Mouse (Mus musculus) hindbrain, embryonic 12.5 days (tissue): ENCODE results near the gene Dnal4. TPM values are rescaled to one million over a fixed set of nuclear protein-coding genes. Genes with fewer than 3 reads are reported as not detected.
A peak's percentile ranks its signal among the peaks of the same experiment; 100 is the strongest.

Experiments
- ATAC-seq: fragments of 200-750 bp; cut with Nextera tagmentation; 2 replicates; pipeline ENCODE4 v1.8.0; 2017; ENCODE audit warnings: moderate TSS enrichment; ENCODE audit not compliant: low FRiP score
- H3K27ac ChIP-seq: fragments of 300-500 bp; sonication (generic); 2 replicates; pipeline ENCODE4 v1.5.1; 2016; ENCODE audit warnings: mild to moderate bottlenecking
- H3K27me3 ChIP-seq: fragments of 300-500 bp; sonication (generic); 2 replicates; pipeline ENCODE4 v1.6.1; 2016; ENCODE audit warnings: mild to moderate bottlenecking
- H3K36me3 ChIP-seq: fragments of 300-500 bp; sonication (generic); 2 replicates; pipeline ENCODE4 v1.6.1; 2016; ENCODE audit warnings: mild to moderate bottlenecking
- H3K4me1 ChIP-seq: fragments of 300-500 bp; sonication (generic); 2 replicates; pipeline ENCODE4 v1.6.1; 2016
- H3K4me2 ChIP-seq: fragments of 300-500 bp; sonication (generic); replicated peaks from 2 replicates; pipeline ENCODE4 v1.6.1; 2016; ENCODE audit warnings: mild to moderate bottlenecking
- H3K4me3 ChIP-seq: fragments of 300-500 bp; sonication (generic); 2 replicates; pipeline ENCODE4 v1.5.1; 2016; ENCODE audit warnings: mild to moderate bottlenecking
- H3K9ac ChIP-seq: fragments of 300-500 bp; sonication (generic); 2 replicates; pipeline ENCODE4 v1.6.1; 2016; ENCODE audit warnings: mild to moderate bottlenecking, moderate library complexity
- H3K9me3 ChIP-seq: fragments of 300-500 bp; sonication (generic); replicated peaks from 2 replicates; pipeline ENCODE4 v1.6.1; 2016; ENCODE audit warnings: mild to moderate bottlenecking
- WGBS: fragments of 180-500 bp; shearing (Covaris S2); methylation state at CpG from one replicate; pipeline ENCODE4 v1.1.7; 2016; 5-methylcytosine and 5-hydroxymethylcytosine counted together
- polyA plus RNA-seq: library from polyadenylated mRNA; unstranded; fragments of >200 nt; fragmentation: Nextera tagmentation; extraction: Ambion mirVana; gene quantifications from 2 replicates; pipeline ENCODE4 v1.2.1, GENCODE M21; 2016

Gene Dnal4
- polyA plus RNA-seq, 1 experiment from 2014 or later = 76.8 TPM

DNA sequence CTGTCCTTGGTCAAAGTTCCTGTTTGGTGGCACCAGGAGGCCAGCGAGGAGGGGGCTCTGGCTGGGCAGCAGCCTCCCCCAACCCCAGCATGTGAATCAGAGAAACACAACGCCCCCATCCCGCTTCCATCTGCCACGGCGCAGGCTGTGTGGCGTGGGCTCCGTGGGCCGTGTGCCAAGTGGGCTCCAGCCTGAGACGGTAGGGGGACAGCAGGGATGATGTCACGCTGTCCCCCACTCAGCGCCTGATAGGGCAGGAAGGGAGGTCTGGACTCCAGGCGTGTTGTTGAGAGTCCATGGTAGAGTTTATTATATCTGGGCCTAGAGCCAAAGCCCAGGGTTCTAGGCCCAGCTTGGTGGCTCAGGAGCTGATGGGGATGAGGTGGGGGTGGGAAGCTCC, 18.6 kb upstream of the Dnal4 start:
- Histone ChIP-seq H3K9ac (no peak overlapping the region), H3K4me1 (peaks cover 10% of the 10 kb centered on the region), H3K4me3 (no peak overlapping the region), H3K9me3 (no peaks in the 10 kb centered on the region), H3K36me3 (no peaks in the 10 kb centered on the region), H3K27me3 (peaks cover 19% of the 10 kb centered on the region), H3K4me2 (no peak overlapping the region), H3K27ac (no peak overlapping the region)
- no peak for ATAC-seq
- WGBS = 83% methylated on average over 12 of the region's 12 CpGs

DNA sequence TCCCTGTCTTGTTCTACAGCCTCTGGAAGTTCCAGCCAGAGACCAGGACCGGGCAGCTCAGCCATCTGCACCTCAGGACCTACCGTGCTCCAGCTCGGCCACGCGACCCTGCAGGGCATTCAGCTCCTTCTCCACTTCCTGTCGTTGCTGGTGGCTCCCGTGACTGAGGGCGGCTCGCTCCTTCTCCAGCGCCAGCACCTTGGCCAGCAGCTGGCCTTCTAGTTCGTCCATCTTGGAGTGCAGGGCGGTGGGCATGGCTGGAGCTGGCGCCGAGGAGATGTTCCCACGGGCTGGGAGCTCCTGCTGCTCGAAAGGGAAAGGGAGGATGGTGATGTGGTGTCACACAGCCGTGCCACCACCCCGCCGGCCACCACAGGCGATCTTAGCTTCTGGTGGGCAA, 16.5 kb upstream of the Dnal4 start:
- Histone ChIP-seq H3K4me3 (no peak overlapping the region), H3K27ac (no peak overlapping the region), H3K4me1 (peaks cover 3% of the 10 kb centered on the region; the same call in 1 of the 2 replicates), H3K9me3 (no peaks in the 10 kb centered on the region), H3K9ac (no peak overlapping the region), H3K27me3 (peaks cover 28% of the 10 kb centered on the region), H3K4me2 (no peak overlapping the region), H3K36me3 (no peaks in the 10 kb centered on the region)
- ATAC-seq = no peak
- WGBS = 33% methylated on average over 20 of the region's 20 CpGs

DNA sequence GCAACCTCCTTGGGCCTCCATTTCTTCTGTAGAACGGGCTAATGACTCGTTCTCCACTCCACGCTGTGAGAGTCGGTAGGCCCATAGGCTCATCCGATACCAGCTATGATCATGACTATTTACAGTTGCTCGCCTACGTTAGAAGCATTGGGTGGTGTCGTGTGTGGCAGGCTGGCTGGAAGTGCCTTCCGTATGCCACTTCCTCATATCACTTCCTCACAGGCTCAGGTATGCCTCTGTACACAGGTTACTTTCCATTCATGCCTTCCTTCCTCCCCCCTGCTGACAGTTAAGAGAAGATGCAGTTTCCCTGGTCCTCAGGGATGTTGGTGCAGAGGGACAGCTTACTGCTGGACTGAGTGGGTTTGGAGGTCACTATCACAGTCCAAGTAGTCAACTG, 15.4 kb upstream of the Dnal4 start:
- peaks cover 7% of the 10 kb centered on the region for H3K4me1 ChIP-seq
- ATAC-seq = no peak
- no peaks in the 10 kb centered on the region for H3K9me3 ChIP-seq
- no peak overlapping the region for H3K27ac ChIP-seq
- no peak overlapping the region for H3K9ac ChIP-seq
- peaks cover 28% of the 10 kb centered on the region for H3K27me3 ChIP-seq
- no peak overlapping the region for H3K4me2 ChIP-seq
- no peaks in the 10 kb centered on the region for H3K36me3 ChIP-seq
- 87% methylated on average over 9 of the region's 9 CpGs for WGBS
- no peak overlapping the region for H3K4me3 ChIP-seq

DNA sequence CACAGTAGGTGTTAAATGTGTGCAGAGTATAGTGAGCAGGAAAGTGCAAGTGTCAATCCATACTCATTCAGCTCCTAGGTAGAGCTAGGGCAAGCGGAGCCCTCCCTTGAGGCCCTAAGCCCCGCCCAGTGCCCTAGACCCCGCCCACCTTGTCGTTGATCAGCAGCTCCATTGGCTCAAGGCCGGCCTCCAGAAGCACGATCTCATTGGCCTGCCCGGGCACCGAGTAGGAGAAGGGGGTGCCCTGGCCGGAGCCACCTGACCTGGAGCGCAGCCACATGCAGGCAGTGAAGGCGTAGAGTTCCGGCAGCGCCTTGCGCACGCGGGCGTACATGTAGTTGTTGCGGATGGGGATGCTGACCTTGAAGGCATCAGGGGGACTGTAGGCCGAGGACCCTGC, 14.8 kb upstream of the Dnal4 start:
- Histone ChIP-seq H3K9ac (no peak overlapping the region), H3K4me1 (peaks cover 13% of the 10 kb centered on the region), H3K9me3 (no peaks in the 10 kb centered on the region), H3K36me3 (no peaks in the 10 kb centered on the region), H3K27ac (no peak overlapping the region), H3K4me2 (0 out of 2 replicates have a peak overlapping the region, but pooled peaks have one; percentile 4), H3K4me3 (no peak overlapping the region), H3K27me3 (peaks cover 28% of the 10 kb centered on the region)
- 16% methylated on average over 19 of the region's 19 CpGs for WGBS
- ATAC-seq = no peak

DNA sequence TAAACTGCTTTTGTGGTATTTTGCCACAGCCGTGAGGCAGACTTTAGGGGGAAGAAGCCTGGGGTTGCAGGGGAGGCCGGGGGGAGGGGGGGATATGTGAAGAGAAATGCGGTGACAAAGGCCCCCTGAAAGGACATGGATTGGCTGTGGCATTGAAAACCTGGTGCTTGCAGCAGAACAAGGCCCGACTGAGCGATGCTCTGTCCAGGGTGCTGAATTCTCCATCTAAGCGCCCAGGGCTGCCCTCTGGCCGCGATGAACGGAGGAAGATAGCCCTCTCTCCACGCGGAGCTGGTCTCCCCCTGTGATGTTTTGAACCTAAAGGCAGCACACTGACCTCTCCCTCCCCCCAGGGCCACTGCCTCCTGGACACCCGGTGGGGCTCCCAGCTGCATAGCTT, 13.9 kb upstream of the Dnal4 start:
- no peak overlapping the region for H3K4me2 ChIP-seq
- ATAC-seq = no peak
- H3K4me3 ChIP-seq = no peak overlapping the region
- 3% methylated on average over 12 of the region's 12 CpGs for WGBS
- H3K9me3 ChIP-seq = no peaks in the 10 kb centered on the region
- H3K4me1 ChIP-seq = peaks cover 19% of the 10 kb centered on the region
- no peaks in the 10 kb centered on the region for H3K36me3 ChIP-seq
- H3K9ac ChIP-seq = no peak overlapping the region
- no peak overlapping the region for H3K27ac ChIP-seq
- H3K27me3 ChIP-seq = peaks cover 28% of the 10 kb centered on the region

DNA sequence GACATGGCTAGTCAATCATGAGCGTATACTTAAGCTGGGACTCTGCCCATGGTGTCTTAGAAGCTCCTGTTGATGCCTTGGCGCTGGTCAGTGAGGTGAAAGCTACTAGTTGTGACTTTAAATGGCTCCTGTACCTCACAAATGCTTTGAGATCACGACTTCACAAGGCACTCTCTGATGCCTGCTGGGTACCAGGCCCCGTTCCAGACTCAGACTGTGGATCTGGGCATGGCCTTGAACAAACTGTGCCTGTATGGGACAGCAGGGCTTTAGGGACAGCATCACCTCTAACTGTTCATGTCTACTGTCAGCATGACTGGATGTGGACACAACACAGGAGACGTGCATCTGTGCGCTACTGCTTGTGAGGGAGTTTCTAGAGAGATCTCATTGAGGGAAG, 13.3 kb upstream of the Dnal4 start:
- H3K27me3 ChIP-seq = peaks cover 28% of the 10 kb centered on the region
- 87% methylated on average over 6 of the region's 6 CpGs for WGBS

DNA sequence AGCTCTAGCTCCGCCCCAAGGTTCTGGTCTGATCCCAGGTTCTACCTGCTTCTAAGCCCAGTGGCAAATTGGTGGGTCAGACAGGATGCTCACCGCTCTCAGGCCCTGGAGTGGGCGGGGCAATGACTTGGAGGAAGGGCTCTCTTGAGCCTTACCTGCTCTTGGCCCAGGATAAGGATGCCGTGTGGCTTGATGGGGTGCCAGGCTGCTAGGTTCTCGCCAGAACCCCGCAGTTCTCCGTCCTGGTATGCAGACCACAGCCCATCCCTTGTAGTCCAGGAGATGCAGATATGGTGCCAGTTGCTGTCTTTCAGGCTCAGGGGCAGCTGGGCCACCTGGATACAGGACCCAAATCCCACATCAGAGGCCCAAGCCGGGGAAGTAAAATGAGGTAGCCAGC, 12.5 kb upstream of the Dnal4 start:
- H3K27ac ChIP-seq = no peak overlapping the region
- peaks cover 19% of the 10 kb centered on the region for H3K4me1 ChIP-seq
- H3K36me3 ChIP-seq = no peaks in the 10 kb centered on the region
- no peak for ATAC-seq
- H3K4me2 ChIP-seq = no peak overlapping the region
- no peak overlapping the region for H3K4me3 ChIP-seq
- WGBS = 54% methylated on average over 8 of the region's 8 CpGs
- H3K9me3 ChIP-seq = no peaks in the 10 kb centered on the region
- H3K9ac ChIP-seq = no peak overlapping the region
- H3K27me3 ChIP-seq = peaks cover 28% of the 10 kb centered on the region

More for the DNA sequence above, 13.3 kb upstream of the Dnal4 start:
- no peak overlapping the region for H3K9ac ChIP-seq
- no peak for ATAC-seq
- H3K9me3 ChIP-seq = no peaks in the 10 kb centered on the region
- H3K4me1 ChIP-seq = peaks cover 19% of the 10 kb centered on the region
- no peak overlapping the region for H3K27ac ChIP-seq
- H3K4me3 ChIP-seq = no peak overlapping the region
- no peak overlapping the region for H3K4me2 ChIP-seq
- H3K36me3 ChIP-seq = no peaks in the 10 kb centered on the region

DNA sequence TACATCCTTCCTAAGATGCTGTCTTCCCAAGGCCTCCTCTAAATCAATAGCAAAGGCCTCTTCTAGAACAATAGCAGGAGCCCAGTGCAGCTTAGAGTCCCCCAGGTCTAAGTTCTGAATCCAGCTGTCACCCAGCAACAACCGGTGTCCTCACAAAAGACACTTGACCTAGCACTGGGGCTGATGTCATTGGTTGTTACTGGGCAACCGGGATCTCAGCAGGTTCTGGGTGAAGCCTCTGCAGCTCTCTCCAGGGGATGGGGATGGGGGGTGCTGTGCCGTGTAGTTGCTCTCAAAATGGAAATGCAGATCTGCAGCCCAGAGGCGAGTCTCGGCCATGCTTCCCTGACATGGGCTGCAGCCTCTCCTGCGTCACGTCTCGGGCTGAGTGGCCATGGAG, 10.2 kb upstream of the Dnal4 start:
- H3K27ac ChIP-seq = peak overlapping the region; percentile 68
- H3K9me3 ChIP-seq = no peaks in the 10 kb centered on the region
- no peak overlapping the region for H3K4me3 ChIP-seq
- peaks cover 28% of the 10 kb centered on the region for H3K27me3 ChIP-seq
- WGBS = 37% methylated on average over 8 of the region's 8 CpGs
- no peak overlapping the region for H3K9ac ChIP-seq
- 0 out of 2 replicates have a peak, but pooled peaks have one; percentile 47 for ATAC-seq
- peaks cover 19% of the 10 kb centered on the region for H3K4me1 ChIP-seq
- no peak overlapping the region; the same call in 1 of the 2 replicates for H3K4me2 ChIP-seq
- no peaks in the 10 kb centered on the region for H3K36me3 ChIP-seq

DNA sequence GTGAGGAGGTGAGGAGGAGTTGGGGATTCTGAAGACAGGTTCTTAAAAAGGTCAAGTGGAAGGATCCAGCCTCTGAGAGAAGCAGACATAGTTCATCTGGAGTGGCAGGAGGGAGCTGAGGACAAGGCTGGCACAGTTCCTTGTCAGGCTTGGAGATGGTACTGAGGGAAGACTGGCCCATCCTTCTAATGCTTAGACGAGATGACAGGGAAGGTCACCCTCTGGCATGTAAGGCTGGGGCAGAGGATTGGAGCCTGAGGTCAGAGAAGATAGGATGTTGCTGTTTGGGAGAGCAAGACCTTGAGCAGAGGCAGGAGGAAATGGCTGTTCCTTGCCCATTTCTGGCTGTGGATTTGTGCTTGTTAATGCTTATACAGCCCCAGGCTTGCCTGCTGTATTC, 7.4 kb upstream of the Dnal4 start:
- no peaks in the 10 kb centered on the region for H3K36me3 ChIP-seq
- no peak for ATAC-seq
- no peak overlapping the region for H3K4me3 ChIP-seq
- 36% methylated on average over 1 of the region's 1 CpGs for WGBS
- no peak overlapping the region for H3K9ac ChIP-seq
- H3K27ac ChIP-seq = no peak overlapping the region
- H3K9me3 ChIP-seq = no peaks in the 10 kb centered on the region
- H3K4me2 ChIP-seq = no peak overlapping the region
- peaks cover 8% of the 10 kb centered on the region for H3K27me3 ChIP-seq
- H3K4me1 ChIP-seq = peaks cover 16% of the 10 kb centered on the region

DNA sequence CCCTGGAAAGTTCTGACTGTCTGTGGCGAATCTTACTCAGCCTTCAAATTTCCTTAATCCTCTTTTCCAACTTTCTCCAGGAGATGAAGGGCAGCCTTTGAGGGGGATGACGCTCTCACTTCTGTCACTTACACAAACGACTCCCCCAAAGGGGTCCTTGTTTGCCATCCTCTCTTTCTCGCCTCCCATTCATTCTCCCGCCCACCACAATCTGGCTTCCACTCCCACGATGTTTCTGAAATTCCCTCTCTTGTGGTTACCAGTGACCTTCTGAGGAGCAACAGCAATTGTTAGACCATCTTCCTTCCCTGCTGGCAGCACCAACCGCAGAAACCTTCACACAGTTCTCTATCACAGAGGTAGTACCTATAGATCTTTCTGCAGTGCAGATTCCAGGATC, 2.0 kb downstream of the Dnal4 start:
- no peak for ATAC-seq
- Histone ChIP-seq H3K36me3 (no peaks in the 10 kb centered on the region; the same call in 1 of the 2 replicates), H3K27me3 (no peaks in the 10 kb centered on the region), H3K27ac (no peak overlapping the region), H3K9me3 (no peaks in the 10 kb centered on the region), H3K9ac (no peak overlapping the region), H3K4me1 (peaks cover 17% of the 10 kb centered on the region), H3K4me3 (no peak overlapping the region), H3K4me2 (no peak overlapping the region)
- WGBS = 60% methylated on average over 7 of the region's 7 CpGs

DNA sequence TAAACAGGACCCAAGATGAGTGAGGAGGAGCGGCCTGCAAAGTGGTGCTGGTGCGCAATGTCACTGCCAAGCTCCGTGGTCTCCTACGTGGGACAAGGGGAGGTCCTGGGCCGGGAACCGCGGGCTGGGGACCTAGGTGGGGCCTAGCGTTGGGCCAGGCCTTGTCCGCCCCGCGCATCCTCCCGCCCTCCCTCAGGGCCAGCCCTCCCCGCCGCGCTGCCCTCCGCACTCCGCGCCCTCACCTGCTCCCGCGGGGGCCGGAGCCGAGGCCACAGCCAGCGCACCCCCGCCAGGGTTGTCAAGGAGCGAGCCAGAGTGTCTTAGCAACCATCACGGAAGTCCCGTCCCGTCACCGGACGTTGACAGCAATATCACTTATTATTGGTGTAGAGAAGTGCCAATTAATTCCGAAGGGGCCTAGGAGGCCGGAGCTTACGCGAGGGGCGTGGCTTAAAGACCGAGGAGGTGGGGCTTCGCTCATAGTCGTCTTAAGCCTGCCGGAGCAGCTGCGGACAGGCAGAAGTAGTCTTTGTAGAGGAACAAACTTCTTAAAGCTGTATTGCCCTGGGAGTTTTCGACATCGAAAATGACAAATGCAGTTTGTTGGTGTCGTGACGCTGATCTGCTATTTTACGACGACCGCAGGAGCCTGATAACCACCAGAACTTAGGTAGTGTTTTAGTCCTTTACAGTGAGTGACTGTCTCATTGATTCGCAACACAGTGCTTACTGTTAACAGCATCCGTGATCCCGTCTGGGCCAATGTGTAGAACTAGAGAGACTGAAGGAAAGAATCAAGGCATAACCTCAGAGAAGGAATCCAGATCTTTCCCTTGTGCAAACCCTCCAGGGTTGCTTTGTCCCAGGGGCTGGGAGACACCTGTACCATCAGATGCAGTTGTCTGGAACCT, 3.3 kb downstream of the Dnal4 start:
- H3K4me1 ChIP-seq = peaks cover 17% of the 10 kb centered on the region
- no peaks in the 10 kb centered on the region for H3K27me3 ChIP-seq
- no peaks in the 10 kb centered on the region; the same call in 1 of the 2 replicates for H3K36me3 ChIP-seq
- peak overlapping the region; percentile 52 for H3K27ac ChIP-seq
- peak overlapping the region; percentile 82 for H3K9ac ChIP-seq
- peak overlapping the region; percentile 69 for H3K4me3 ChIP-seq
- WGBS = 1% methylated on average over 46 of the region's 50 CpGs
- ATAC-seq = peak; percentile 98
- no peaks in the 10 kb centered on the region for H3K9me3 ChIP-seq
- H3K4me2 ChIP-seq = peak overlapping the region; percentile 71

DNA sequence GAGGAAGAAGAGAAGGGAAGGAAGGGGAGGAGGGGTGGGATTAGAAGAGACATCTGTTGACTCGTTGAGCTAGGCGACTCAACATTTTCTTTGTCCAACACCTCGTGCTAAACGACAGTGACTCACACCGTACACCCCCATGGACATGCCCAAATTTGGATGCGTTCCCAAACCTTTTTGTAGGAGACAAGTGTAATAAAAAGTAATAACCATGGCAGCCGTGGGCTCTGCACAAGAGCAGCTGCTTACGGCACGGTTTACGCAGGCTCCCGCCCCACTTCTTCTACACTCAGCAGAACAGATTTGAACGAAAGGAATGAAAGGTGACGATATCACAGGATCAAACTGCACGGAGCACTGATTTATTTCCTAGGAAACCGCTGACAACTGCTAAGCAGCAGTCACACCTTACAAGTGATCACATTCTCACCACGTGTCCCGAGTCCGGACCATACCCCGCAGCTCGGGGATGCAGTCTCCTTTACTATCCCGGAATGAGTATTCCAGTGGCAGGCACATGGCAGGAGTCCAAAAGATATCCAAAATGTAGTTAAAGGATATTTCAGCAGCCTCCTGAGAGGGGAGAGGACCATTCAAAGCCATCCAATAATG, 6.9 kb downstream of the Dnal4 start:
- no peaks in the 10 kb centered on the region for H3K27me3 ChIP-seq
- H3K27ac ChIP-seq = no peak overlapping the region
- WGBS = 83% methylated on average over 21 of the region's 21 CpGs
- peaks cover 21% of the 10 kb centered on the region for H3K4me1 ChIP-seq
- ATAC-seq = no peak
- no peaks in the 10 kb centered on the region for H3K9me3 ChIP-seq
- no peak overlapping the region for H3K4me2 ChIP-seq
- H3K36me3 ChIP-seq = no peaks in the 10 kb centered on the region; the same call in 1 of the 2 replicates
- H3K9ac ChIP-seq = no peak overlapping the region; the same call in 1 of the 2 replicates
- no peak overlapping the region for H3K4me3 ChIP-seq
